Mouse (Mus musculus): ENCODE data around the gene Arl16. TPM values are rescaled to one million over a fixed set of nuclear protein-coding genes. Genes with fewer than 3 reads are reported as not detected.

Gene Arl16
- polyA plus RNA-seq, 1 experiment from 2014 or later: 56.6 TPM

DNA sequence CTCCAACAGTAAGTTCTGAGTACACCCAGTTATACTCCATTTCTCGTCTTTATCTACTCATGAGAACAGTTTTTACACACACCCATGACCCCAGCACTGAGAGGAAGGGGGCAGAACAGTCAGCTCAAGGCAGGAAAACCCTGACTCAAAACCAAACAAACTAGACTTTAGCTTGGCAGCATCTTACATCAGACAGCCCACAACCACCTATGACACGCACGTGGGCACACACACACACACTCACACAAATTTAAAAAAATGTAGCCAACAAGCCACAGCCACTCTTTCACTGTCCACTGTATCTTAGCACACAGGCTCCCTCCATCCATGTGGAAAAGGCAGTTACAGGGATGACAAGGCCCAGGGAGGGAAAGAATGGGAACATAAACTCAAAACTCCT, 40.7 kb downstream of the Arl16 start:
- H3K9ac ChIP-seq (ENCODE audit: low read length): no peak overlapping the region
- H3K4me3 ChIP-seq (ENCODE audit: low read depth, low read length): no peak overlapping the region
- H3K4me2 ChIP-seq (ENCODE audit: low read depth, severe bottlenecking): no peak overlapping the region
- H3K9me3 ChIP-seq (ENCODE audit: control insufficient read depth, low read length): no peaks in the 10 kb centered on the region
- H3K27ac ChIP-seq (replicated peaks; ENCODE audit: low read depth, low read length): no peak overlapping the region
- 88% methylated on average over 3 of the region's 3 CpGs for WGBS
- no peaks in the 10 kb centered on the region for H3K27me3 ChIP-seq (ENCODE audit: control insufficient read depth, insufficient read depth, low read length)
- DNase-seq (ENCODE audit: low spot score): no peak
- ATAC-seq (ENCODE audit: insufficient number of reproducible peaks, low FRiP score, low TSS enrichment, low read depth): no peak
- no peaks in the 10 kb centered on the region for H3K4me1 ChIP-seq (ENCODE audit: control insufficient read depth, insufficient read depth, low read length)
- H3K36me3 ChIP-seq (ENCODE audit: control insufficient read depth, insufficient read depth, low read length): peaks cover 16% of the 10 kb centered on the region

DNA sequence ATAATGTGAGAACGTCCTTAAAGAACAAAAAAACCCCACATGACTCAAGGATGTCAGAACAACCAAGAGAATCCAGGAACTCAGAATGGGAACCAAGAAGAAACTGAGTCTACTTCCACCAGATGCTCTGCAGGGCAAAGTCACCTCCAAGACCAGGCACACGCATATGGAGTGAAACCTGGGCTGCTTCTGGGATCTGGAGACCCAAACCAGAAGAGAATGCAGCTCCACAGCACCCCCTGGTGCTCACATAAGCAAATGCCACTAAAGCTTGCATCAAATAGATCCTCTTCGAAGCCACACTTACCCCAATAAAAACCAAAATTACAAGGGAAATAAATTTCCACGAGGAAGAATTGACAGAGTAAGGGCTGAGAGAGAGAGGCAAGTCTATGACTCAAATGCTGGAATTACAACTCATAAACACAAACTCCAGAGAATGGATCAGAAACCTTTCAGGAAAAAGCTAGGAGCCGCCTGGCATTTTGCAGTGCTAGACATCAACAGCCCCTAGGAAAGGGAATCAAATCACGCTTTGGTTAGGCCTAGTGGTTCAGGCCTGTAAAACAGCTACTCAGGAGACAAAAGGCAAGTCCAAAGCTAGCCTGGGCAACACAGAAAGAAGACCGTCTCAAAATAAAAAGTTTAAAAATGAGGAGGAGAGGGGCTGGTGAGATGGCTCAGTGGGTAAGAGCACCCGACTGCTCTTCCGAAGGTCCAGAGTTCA, 43.7 kb downstream of the Arl16 start:
- Histone ChIP-seq H3K27me3 (ENCODE audit: control insufficient read depth, insufficient read depth, low read length) (no peaks in the 10 kb centered on the region), H3K9me3 (ENCODE audit: control insufficient read depth, low read length) (no peaks in the 10 kb centered on the region), H3K27ac (replicated peaks; ENCODE audit: low read depth, low read length) (no peak overlapping the region), H3K9ac (ENCODE audit: low read length) (no peak overlapping the region), H3K4me3 (ENCODE audit: low read depth, low read length) (no peak overlapping the region), H3K4me1 (ENCODE audit: control insufficient read depth, insufficient read depth, low read length) (no peaks in the 10 kb centered on the region), H3K4me2 (ENCODE audit: low read depth, severe bottlenecking) (no peak overlapping the region), H3K36me3 (ENCODE audit: control insufficient read depth, insufficient read depth, low read length) (peaks cover 21% of the 10 kb centered on the region)
- 66% methylated on average over 9 of the region's 9 CpGs for WGBS
- ATAC-seq (ENCODE audit: insufficient number of reproducible peaks, low FRiP score, low TSS enrichment, low read depth) (no peak), DNase-seq (ENCODE audit: low spot score) (peak; percentile 85)

- WGBS: 52% methylated on average over 13 of the region's 13 CpGs
- ATAC-seq (ENCODE audit: insufficient number of reproducible peaks, low FRiP score, low TSS enrichment, low read depth): no peak
Measured at GRCm38 (mm10) chr11:120422651-120423568, 44.5 kb downstream of the Arl16 start.

DNA sequence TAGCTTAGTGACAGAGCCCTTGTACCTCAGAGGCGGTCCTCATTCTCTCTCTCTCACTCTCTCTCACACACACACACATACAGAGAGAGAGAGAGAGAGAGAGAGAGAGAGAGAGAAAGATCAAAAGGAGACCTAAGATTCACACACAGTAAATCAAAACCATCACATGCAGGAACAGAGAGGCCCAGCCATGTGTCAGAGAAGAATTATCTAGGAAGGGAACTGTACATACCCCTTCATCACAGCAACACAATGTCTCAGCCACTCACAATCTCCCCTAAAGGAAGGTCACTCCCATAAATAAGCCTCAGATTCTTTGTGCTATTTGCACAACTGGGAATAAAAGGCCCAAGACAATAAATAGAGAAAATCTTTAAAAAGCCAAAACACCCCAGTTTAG, 48.8 kb downstream of the Arl16 start:
- H3K4me2 ChIP-seq (ENCODE audit: low read depth, severe bottlenecking): no peak overlapping the region
- WGBS: 82% methylated on average over 1 of the region's 1 CpGs
- H3K27me3 ChIP-seq (ENCODE audit: control insufficient read depth, insufficient read depth, low read length): no peaks in the 10 kb centered on the region
- H3K4me1 ChIP-seq (ENCODE audit: control insufficient read depth, insufficient read depth, low read length): no peaks in the 10 kb centered on the region
- no peak overlapping the region for H3K9ac ChIP-seq (ENCODE audit: low read length)
- no peak overlapping the region for H3K27ac ChIP-seq (replicated peaks; ENCODE audit: low read depth, low read length)
- no peaks in the 10 kb centered on the region for H3K9me3 ChIP-seq (ENCODE audit: control insufficient read depth, low read length)
- peaks cover 23% of the 10 kb centered on the region for H3K36me3 ChIP-seq (ENCODE audit: control insufficient read depth, insufficient read depth, low read length)
- ATAC-seq (ENCODE audit: insufficient number of reproducible peaks, low FRiP score, low TSS enrichment, low read depth) (no peak), DNase-seq (ENCODE audit: low spot score) (no peak)
- no peak overlapping the region for H3K4me3 ChIP-seq (ENCODE audit: low read depth, low read length)

More at GRCm38 (mm10) chr11:120422651-120423568, 44.5 kb downstream of the Arl16 start:
- H3K9me3 ChIP-seq (ENCODE audit: control insufficient read depth, low read length): no peaks in the 10 kb centered on the region
- peak; percentile 24 for DNase-seq (ENCODE audit: low spot score)
- peaks cover 25% of the 10 kb centered on the region for H3K36me3 ChIP-seq (ENCODE audit: control insufficient read depth, insufficient read depth, low read length)
- no peak overlapping the region for H3K4me3 ChIP-seq (ENCODE audit: low read depth, low read length)
- H3K27me3 ChIP-seq (ENCODE audit: control insufficient read depth, insufficient read depth, low read length): no peaks in the 10 kb centered on the region
- H3K4me2 ChIP-seq (ENCODE audit: low read depth, severe bottlenecking): 0 out of 2 replicates have a peak overlapping the region, but pooled peaks have one; percentile 2
- H3K9ac ChIP-seq (ENCODE audit: low read length): no peak overlapping the region
- no peaks in the 10 kb centered on the region for H3K4me1 ChIP-seq (ENCODE audit: control insufficient read depth, insufficient read depth, low read length)
- H3K27ac ChIP-seq (replicated peaks; ENCODE audit: low read depth, low read length): no peak overlapping the region

DNA sequence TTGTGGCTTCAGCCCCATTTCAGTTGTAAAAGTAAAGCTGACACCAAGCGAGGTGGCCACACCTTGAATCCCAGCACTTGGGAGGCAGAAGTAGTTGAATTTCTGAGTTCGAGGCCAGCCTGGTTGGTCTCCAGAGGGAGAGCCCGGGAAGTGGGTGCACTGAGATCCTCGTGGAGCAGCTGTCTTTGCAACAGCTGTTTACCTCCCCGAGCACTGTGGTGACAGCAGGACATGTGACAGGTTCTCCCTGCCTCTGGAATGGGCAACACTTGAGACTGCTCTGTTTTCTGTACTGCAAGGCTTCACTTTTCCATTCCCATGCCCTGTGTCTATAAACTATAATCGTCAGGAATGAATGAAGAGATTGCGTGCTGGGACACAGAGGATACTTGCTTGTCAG, 49.6 kb downstream of the Arl16 start:
- peaks cover 29% of the 10 kb centered on the region for H3K36me3 ChIP-seq (ENCODE audit: control insufficient read depth, insufficient read depth, low read length)
- no peak for ATAC-seq (ENCODE audit: insufficient number of reproducible peaks, low FRiP score, low TSS enrichment, low read depth)

More for the DNA sequence above, 49.6 kb downstream of the Arl16 start:
- Histone ChIP-seq H3K27ac (replicated peaks; ENCODE audit: low read depth, low read length) (no peak overlapping the region), H3K9ac (ENCODE audit: low read length) (no peak overlapping the region), H3K27me3 (ENCODE audit: control insufficient read depth, insufficient read depth, low read length) (no peaks in the 10 kb centered on the region), H3K9me3 (ENCODE audit: control insufficient read depth, low read length) (no peaks in the 10 kb centered on the region), H3K4me1 (ENCODE audit: control insufficient read depth, insufficient read depth, low read length) (no peaks in the 10 kb centered on the region), H3K4me3 (ENCODE audit: low read depth, low read length) (no peak overlapping the region), H3K4me2 (ENCODE audit: low read depth, severe bottlenecking) (no peak overlapping the region)
- 86% methylated on average over 7 of the region's 7 CpGs for WGBS
- no peak for DNase-seq (ENCODE audit: low spot score)

Other genes with a start within 250 kb of the Arl16 start
- 24.9 and 27.6 TPM in 2 replicates for gene Bahcc1, start 234.7 kb downstream of the Arl16 start, polyA plus RNA-seq (2014; fragmentation: Nextera tagmentation; extraction: Ambion mirVana)
- 2,996 and 3,123 TPM in 2 replicates for gene Actg1, start 119.1 kb downstream of the Arl16 start, polyA plus RNA-seq (2014; fragmentation: Nextera tagmentation; extraction: Ambion mirVana)
- gene Fscn2, start 106.1 kb downstream of the Arl16 start, polyA plus RNA-seq (2014; fragmentation: Nextera tagmentation; extraction: Ambion mirVana): 0.21 and 0.47 TPM in 2 replicates
- 30.4 and 33.1 TPM in 2 replicates for gene Faap100, start 88.8 kb downstream of the Arl16 start, polyA plus RNA-seq (2014; fragmentation: Nextera tagmentation; extraction: Ambion mirVana)
- gene Nploc4, start 29.9 kb downstream of the Arl16 start, polyA plus RNA-seq (2014; fragmentation: Nextera tagmentation; extraction: Ambion mirVana): 47.1 and 51.1 TPM in 2 replicates
- not detected in 2 replicates for gene Tspan10, start 25.0 kb downstream of the Arl16 start, polyA plus RNA-seq (2014; fragmentation: Nextera tagmentation; extraction: Ambion mirVana)
- 0.19 TPM in 1 of 2 replicates, not detected in the other for gene Pde6g, start 14.1 kb downstream of the Arl16 start, polyA plus RNA-seq (2014; fragmentation: Nextera tagmentation; extraction: Ambion mirVana)
- gene Oxld1, start 9.5 kb downstream of the Arl16 start, polyA plus RNA-seq (2014; fragmentation: Nextera tagmentation; extraction: Ambion mirVana): 11.5 and 11.9 TPM in 2 replicates
- 32.6 and 36.4 TPM in 2 replicates for gene Ccdc137, start 9.5 kb downstream of the Arl16 start, polyA plus RNA-seq (2014; fragmentation: Nextera tagmentation; extraction: Ambion mirVana)
- gene Mrpl12, start 17.0 kb upstream of the Arl16 start, polyA plus RNA-seq (2014; fragmentation: Nextera tagmentation; extraction: Ambion mirVana): 166 and 177 TPM in 2 replicates
- gene Slc25a10, start 24.2 kb upstream of the Arl16 start, polyA plus RNA-seq (2014; fragmentation: Nextera tagmentation; extraction: Ambion mirVana): 57.8 and 58.5 TPM in 2 replicates
- 0.71 and 1.8 TPM in 2 replicates for gene Gcgr, start 63.1 kb upstream of the Arl16 start, polyA plus RNA-seq (2014; fragmentation: Nextera tagmentation; extraction: Ambion mirVana)
- 234 and 252 TPM in 2 replicates for gene Mcrip1, start 82.1 kb upstream of the Arl16 start, polyA plus RNA-seq (2014; fragmentation: Nextera tagmentation; extraction: Ambion mirVana)
- gene Ppp1r27, start 83.5 kb upstream of the Arl16 start, polyA plus RNA-seq (2014; fragmentation: Nextera tagmentation; extraction: Ambion mirVana): 0.47 and 0.85 TPM in 2 replicates
- gene P4hb, start 105.6 kb upstream of the Arl16 start, polyA plus RNA-seq (2014; fragmentation: Nextera tagmentation; extraction: Ambion mirVana): 640 and 656 TPM in 2 replicates
- 593 and 597 TPM in 2 replicates for gene Arhgdia, start 114.0 kb upstream of the Arl16 start, polyA plus RNA-seq (2014; fragmentation: Nextera tagmentation; extraction: Ambion mirVana)
- gene Alyref, start 130.8 kb upstream of the Arl16 start, polyA plus RNA-seq (2014; fragmentation: Nextera tagmentation; extraction: Ambion mirVana): 810 and 850 TPM in 2 replicates
- gene Anapc11, start 130.8 kb upstream of the Arl16 start, polyA plus RNA-seq (2014; fragmentation: Nextera tagmentation; extraction: Ambion mirVana): 214 and 223 TPM in 2 replicates
- 1.4 TPM in 1 of 2 replicates, not detected in the other for gene Npb, start 140.9 kb upstream of the Arl16 start, polyA plus RNA-seq (2014; fragmentation: Nextera tagmentation; extraction: Ambion mirVana)
- 105 and 111 TPM in 2 replicates for gene Pcyt2, start 150.3 kb upstream of the Arl16 start, polyA plus RNA-seq (2014; fragmentation: Nextera tagmentation; extraction: Ambion mirVana)
- gene Sirt7, start 157.6 kb upstream of the Arl16 start, polyA plus RNA-seq (2014; fragmentation: Nextera tagmentation; extraction: Ambion mirVana): 24.6 TPM in 2 replicates
- 22.6 and 24.2 TPM in 2 replicates for gene Mafg, start 166.0 kb upstream of the Arl16 start, polyA plus RNA-seq (2014; fragmentation: Nextera tagmentation; extraction: Ambion mirVana)
- 33.3 and 34.2 TPM in 2 replicates for gene Pycr1, start 176.2 kb upstream of the Arl16 start, polyA plus RNA-seq (2014; fragmentation: Nextera tagmentation; extraction: Ambion mirVana)
- not detected in 2 replicates for gene Myadml2, start 180.6 kb upstream of the Arl16 start, polyA plus RNA-seq (2014; fragmentation: Nextera tagmentation; extraction: Ambion mirVana)
- 6.6 and 7.5 TPM in 2 replicates for gene Notum, start 193.6 kb upstream of the Arl16 start, polyA plus RNA-seq (2014; fragmentation: Nextera tagmentation; extraction: Ambion mirVana)
- gene Aspscr1, start 205.4 kb upstream of the Arl16 start, polyA plus RNA-seq (2014; fragmentation: Nextera tagmentation; extraction: Ambion mirVana): 122 and 128 TPM in 2 replicates
- gene Cenpx, start 246.1 kb upstream of the Arl16 start, polyA plus RNA-seq (2014; fragmentation: Nextera tagmentation; extraction: Ambion mirVana): 126 and 127 TPM in 2 replicates
- 44.3 and 47.8 TPM in 2 replicates for gene Lrrc45, start 246.3 kb upstream of the Arl16 start, polyA plus RNA-seq (2014; fragmentation: Nextera tagmentation; extraction: Ambion mirVana)

Data from limb, embryonic 11.5 days (tissue).